Comparison of ENCODE assay signal across 30 mouse cellular contexts in the genomic region with DNA sequence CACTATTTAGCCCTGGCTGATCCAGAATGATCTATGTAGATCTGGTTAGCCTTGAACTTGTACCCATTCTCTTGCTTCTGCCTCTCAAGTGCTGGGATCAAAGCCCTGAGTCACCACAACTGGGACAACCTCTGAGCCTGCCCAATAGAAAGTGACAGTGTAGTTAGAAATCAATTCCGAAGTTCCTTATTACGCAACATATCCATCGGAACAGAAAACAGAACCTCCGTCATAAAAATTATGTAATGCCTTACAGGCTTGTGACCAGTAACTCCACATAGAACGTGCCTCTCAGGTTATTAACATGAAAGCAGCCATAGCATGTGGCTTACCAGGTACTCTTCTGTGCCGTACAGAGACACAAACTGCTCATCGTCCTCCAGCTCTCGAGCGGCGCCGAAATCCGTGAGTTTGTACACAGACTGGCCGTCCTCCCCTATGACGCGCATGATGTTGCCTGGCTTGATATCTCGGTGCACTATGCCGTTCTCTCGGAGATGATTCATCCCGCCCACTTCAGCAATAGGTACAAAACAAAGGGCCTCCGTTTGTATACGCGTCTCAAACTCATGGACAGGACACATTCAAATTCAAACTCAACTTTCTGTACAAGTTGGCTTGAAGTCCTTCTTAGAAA. TPM values are rescaled to one million over a fixed set of nuclear protein-coding genes. Genes with fewer than 3 reads are reported as not detected.
A peak's percentile ranks its signal among the peaks of the same experiment; 100 is the strongest.
DNase-seq lines count a peak whose midpoint lies in the region; ATAC-seq and TF ChIP-seq lines count a peak whose summit lies in the region.
"Had no signal": no experiment of that assay in that cellular context is flagged by ENCODE, and none has a peak within 500 bp of the region (broad histone marks: within the 10 kb centered on the region; RNA-seq: fewer than 3 reads in every experiment).

No protein-coding gene starts in this region.

- H3K9ac ChIP-seq in intestine, embryonic 15.5 days: no peak overlapping the region
- H3K9ac ChIP-seq in forebrain, embryonic 15.5 days (replicated peaks): no peak overlapping the region
- H3K9ac ChIP-seq: embryonic facial prominence, embryonic 15.5 days; forebrain, embryonic 13.5 days; heart, embryonic 13.5 days; hindbrain, embryonic 15.5 days; limb, embryonic 13.5 days; liver, embryonic 13.5 days; midbrain, embryonic 15.5 days had no signal

- WGBS in intestine, embryonic 15.5 days: 91% methylated on average over 22 of the region's 22 CpGs
- WGBS in forebrain, embryonic 15.5 days: 96% methylated on average over 22 of the region's 22 CpGs

- H3K27ac ChIP-seq in intestine, embryonic 15.5 days: no peak overlapping the region
- no peak overlapping the region for H3K27ac ChIP-seq in forebrain, embryonic 15.5 days (replicated peaks)
- H3K27ac ChIP-seq: embryonic facial prominence, embryonic 10.5 days; embryonic facial prominence, embryonic 15.5 days; forebrain, embryonic 13.5 days; heart, embryonic 13.5 days; hindbrain, embryonic 10.5 days; hindbrain, embryonic 15.5 days; limb, embryonic 13.5 days; macrophage; midbrain, embryonic 10.5 days; midbrain, embryonic 15.5 days; stomach, postnatal 0 days had no signal

- 0 out of 2 replicates have a peak, but pooled peaks have one; percentile 59 for ATAC-seq in intestine, embryonic 15.5 days
- peak; percentile 23 for ATAC-seq in megakaryocyte progenitor cell, adult 5-6 weeks (replicated peaks; ENCODE audit: poor library complexity)
- ATAC-seq in forebrain, embryonic 15.5 days (replicated peaks): no peak
- ATAC-seq: forebrain, embryonic 13.5 days; midbrain, embryonic 15.5 days had no signal

- TF ChIP-seq CTCF in C2C12 (IDR thresholded peaks at IDR 0.05; ENCODE audit: control insufficient read depth, insufficient read depth, insufficient read length): no peak

- H3K4me3 ChIP-seq in C2C12 (ENCODE audit: insufficient read depth, poor library complexity, severe bottlenecking): no peak overlapping the region
- H3K4me3 ChIP-seq in intestine, embryonic 15.5 days (replicated peaks): no peak overlapping the region
- H3K4me3 ChIP-seq in forebrain, embryonic 15.5 days: no peak overlapping the region
- H3K4me3 ChIP-seq: embryonic facial prominence, embryonic 10.5 days; embryonic facial prominence, embryonic 15.5 days; forebrain, embryonic 13.5 days; heart, embryonic 13.5 days; hindbrain, embryonic 10.5 days; hindbrain, embryonic 15.5 days; limb, embryonic 13.5 days; liver, embryonic 13.5 days; midbrain, embryonic 10.5 days; midbrain, embryonic 15.5 days had no signal

- H3K27me3 ChIP-seq in C2C12 (ENCODE audit: control insufficient read depth, insufficient read depth, insufficient read length): no peaks in the 10 kb centered on the region
- H3K27me3 ChIP-seq in intestine, embryonic 15.5 days (replicated peaks): no peaks in the 10 kb centered on the region
- H3K27me3 ChIP-seq in forebrain, embryonic 15.5 days: no peaks in the 10 kb centered on the region
- H3K27me3 ChIP-seq: embryonic facial prominence, embryonic 15.5 days; forebrain, embryonic 13.5 days; heart, embryonic 13.5 days; hindbrain, embryonic 15.5 days; limb, embryonic 13.5 days; liver, embryonic 13.5 days; midbrain, embryonic 15.5 days had no signal

- peaks cover 68% of the 10 kb centered on the region for H3K36me3 ChIP-seq in C2C12 (ENCODE audit: control insufficient read depth, insufficient read depth)
- H3K36me3 ChIP-seq in intestine, embryonic 15.5 days: peaks cover 28% of the 10 kb centered on the region
- H3K36me3 ChIP-seq in forebrain, embryonic 15.5 days: peaks cover 42% of the 10 kb centered on the region

- DNase-seq in 416B (ENCODE audit: low read depth): peak; percentile 26
- no peak for DNase-seq in urinary bladder, postnatal 10 days (ENCODE audit: low spot score)
- no peak for DNase-seq in layer of hippocampus, adult 9-11 months
- DNase-seq: cerebellum, adult 2 months; cerebellum, postnatal 14 days; gastrocnemius, postnatal 25 days; heart, postnatal 10 days; kidney, adult 11 months; kidney, postnatal 14 days; liver, embryonic 13.5 days; lung, adult 18-20 months; lung, postnatal 10 days; right cerebral cortex, adult 18-20 months; thymus, adult 18-20 months; thymus, postnatal 25 days had no signal

- H3ac ChIP-seq in C2C12 (ENCODE audit: control insufficient read depth, insufficient read length, low read depth): no peak overlapping the region

- H3K4me2 ChIP-seq in intestine, embryonic 15.5 days (replicated peaks): no peak overlapping the region
- H3K4me2 ChIP-seq in forebrain, embryonic 15.5 days (replicated peaks): no peak overlapping the region
- H3K4me2 ChIP-seq: embryonic facial prominence, embryonic 15.5 days; forebrain, embryonic 13.5 days; heart, embryonic 13.5 days; hindbrain, embryonic 15.5 days; limb, embryonic 13.5 days; liver, embryonic 13.5 days; midbrain, embryonic 15.5 days had no signal

- H3K79me2 ChIP-seq in C2C12 (ENCODE audit: control insufficient read depth, insufficient read depth): peaks cover 46% of the 10 kb centered on the region

- H3K9me3 ChIP-seq in intestine, embryonic 15.5 days: no peaks in the 10 kb centered on the region
- no peaks in the 10 kb centered on the region for H3K9me3 ChIP-seq in forebrain, embryonic 15.5 days
- H3K9me3 ChIP-seq: embryonic facial prominence, embryonic 10.5 days; embryonic facial prominence, embryonic 15.5 days; forebrain, embryonic 13.5 days; heart, embryonic 13.5 days; hindbrain, embryonic 10.5 days; hindbrain, embryonic 15.5 days; limb, embryonic 13.5 days; midbrain, embryonic 15.5 days had no signal

- H3K79me3 ChIP-seq in C2C12 (ENCODE audit: low read depth): peaks cover 4% of the 10 kb centered on the region

- 0 out of 2 replicates have a peak, but pooled peaks cover 3% of the 10 kb centered on the region for H3K4me1 ChIP-seq in intestine, embryonic 15.5 days (replicated peaks)
- peaks cover 13% of the 10 kb centered on the region; the same call in 1 of the 2 replicates for H3K4me1 ChIP-seq in forebrain, embryonic 15.5 days
- H3K4me1 ChIP-seq: limb, embryonic 13.5 days had no signal

TF ChIP-seq in C2C12, 6 proteins besides CTCF, POLR2A, EP300 and RAD21:
- TF ChIP-seq FOSL1 (IDR thresholded peaks at IDR 0.05; ENCODE audit: insufficient read depth, low read length, poor library complexity, severe bottlenecking) (no peak), CEBPB (IDR thresholded peaks at IDR 0.05; ENCODE audit: low read depth) (peak; percentile 29)

RNA-seq across cellular contexts. Expression of a gene that starts 15.0 kb away (rescaled TPM):
- polyA plus RNA-seq in C2C12 (2012; fragmentation: generic; extraction: Trizol): 10.7 TPM
- polyA plus RNA-seq in intestine, embryonic 15.5 days (2015; fragmentation: Nextera tagmentation; extraction: Ambion mirVana): 32.9 and 35.1 TPM in 2 replicates
- total RNA-seq in megakaryocyte progenitor cell, adult 5-6 weeks (2015): 36.9 and 39.3 TPM in 2 replicates
- 71.9 and 78.3 TPM in 2 replicates for total RNA-seq in megakaryocyte progenitor cell, adult 5-6 weeks (2017)
- 35.0 and 36.3 TPM in 2 replicates for polyA plus RNA-seq in forebrain, embryonic 15.5 days (2015; fragmentation: Nextera tagmentation; extraction: Ambion mirVana)

RNA-seq across cellular contexts. Expression of a gene that starts 54.5 kb away (rescaled TPM):
- polyA plus RNA-seq in C2C12 (2012; fragmentation: generic; extraction: Trizol): 50.6 TPM
- 46.3 and 46.5 TPM in 2 replicates for polyA plus RNA-seq in intestine, embryonic 15.5 days (2015; fragmentation: Nextera tagmentation; extraction: Ambion mirVana)
- total RNA-seq in megakaryocyte progenitor cell, adult 5-6 weeks (2015): 88.9 and 102 TPM in 2 replicates
- 93.7 and 151 TPM in 2 replicates for total RNA-seq in megakaryocyte progenitor cell, adult 5-6 weeks (2017)
- polyA plus RNA-seq in forebrain, embryonic 15.5 days (2015; fragmentation: Nextera tagmentation; extraction: Ambion mirVana): 37.6 and 38.7 TPM in 2 replicates
